Mouse (Mus musculus): Measurements from ENCODE around the gene Ppp1r3g. TPM values are rescaled to one million over a fixed set of nuclear protein-coding genes. Genes with fewer than 3 reads are reported as not detected.

Ppp1r3g gene
- polyA plus RNA-seq (2015; fragmentation: Nextera tagmentation; extraction: Ambion mirVana) = 0.05 and 0.21 TPM in 2 replicates

- Histone ChIP-seq H3K4me3 (ENCODE audit: low read depth, low read length) (no peak within 1 kb of the TSS), H3K4me2 (replicated peaks; ENCODE audit: low read depth) (no peak within 1 kb of the TSS), H3K4me1 (replicated peaks; ENCODE audit: control insufficient read depth, insufficient read depth) (no peaks in the 10 kb centered on the region), H3K27me3 (ENCODE audit: control insufficient read depth, insufficient read depth, low read length) (no peaks in the 10 kb centered on the region), H3K9ac (ENCODE audit: low read length) (no peak within 1 kb of the TSS), H3K36me3 (ENCODE audit: control insufficient read depth, insufficient read depth, low read length) (no peaks in the 10 kb centered on the region), H3K27ac (replicated peaks) (no peak within 1 kb of the TSS), H3K9me3 (ENCODE audit: control insufficient read depth, low read length) (no peaks in the 10 kb centered on the region)
- ATAC-seq (ENCODE audit: low FRiP score, low TSS enrichment) = no peak
- WGBS = 97% methylated on average over 1 of the region's 1 CpGs
- no peak for DNase-seq (ENCODE audit: low spot score)
- TF ChIP-seq CTCF (IDR thresholded peaks at IDR 0.05; ENCODE audit: low read depth) (no peak), EP300 (optimal IDR thresholded peaks at IDR 0.05) (no peak)
Measured at GRCm38 (mm10) chr13:35958539-35958938, at the start of gene Ppp1r3g. Gene Ppp1r3g (plus strand): TSS chr13:35958839.

GRCm38 (mm10) chr13:35911476-35911875, 47.2 kb upstream of the Ppp1r3g start:
- ATAC-seq (ENCODE audit: low FRiP score, low TSS enrichment) = no peak
- H3K4me1 ChIP-seq (replicated peaks; ENCODE audit: control insufficient read depth, insufficient read depth) = no peaks in the 10 kb centered on the region
- WGBS = 89% methylated on average over 1 of the region's 1 CpGs

DNA sequence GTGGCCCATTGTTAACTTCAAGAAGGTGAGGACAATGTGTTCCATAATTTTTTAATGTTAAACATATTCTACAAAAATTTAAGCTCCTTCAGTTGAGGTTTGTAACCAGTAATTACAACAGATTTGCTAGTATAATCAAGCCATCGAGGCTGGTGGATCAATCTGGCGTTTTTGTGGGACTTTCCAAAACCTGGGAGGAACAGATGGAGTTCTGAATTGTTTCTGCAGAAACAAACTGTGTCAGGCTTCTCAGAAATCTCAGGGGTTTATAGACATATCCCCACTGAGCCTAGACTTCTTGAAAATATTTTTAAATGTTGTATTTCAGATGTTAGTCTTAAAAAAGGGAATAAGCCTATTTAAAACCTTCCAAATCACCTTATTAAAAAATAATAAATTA, 20.6 kb upstream of the Ppp1r3g start:
- no peak overlapping the region for H3K4me2 ChIP-seq (replicated peaks; ENCODE audit: low read depth)
- 58% methylated on average over 2 of the region's 2 CpGs for WGBS
- no peak for ATAC-seq (ENCODE audit: low FRiP score, low TSS enrichment)

More at GRCm38 (mm10) chr13:35911476-35911875, 47.2 kb upstream of the Ppp1r3g start:
- Histone ChIP-seq H3K36me3 (ENCODE audit: control insufficient read depth, insufficient read depth, low read length) (no peaks in the 10 kb centered on the region), H3K4me2 (replicated peaks; ENCODE audit: low read depth) (no peak overlapping the region), H3K9ac (ENCODE audit: low read length) (no peak overlapping the region), H3K27ac (replicated peaks) (no peak overlapping the region), H3K9me3 (ENCODE audit: control insufficient read depth, low read length) (no peaks in the 10 kb centered on the region; the same call in 1 of the 2 replicates), H3K4me3 (ENCODE audit: low read depth, low read length) (no peak overlapping the region), H3K27me3 (ENCODE audit: control insufficient read depth, insufficient read depth, low read length) (no peaks in the 10 kb centered on the region)
- no peak for DNase-seq (ENCODE audit: low spot score)
- TF ChIP-seq CTCF (IDR thresholded peaks at IDR 0.05; ENCODE audit: low read depth) (no peak), EP300 (optimal IDR thresholded peaks at IDR 0.05) (no peak)

GRCm38 (mm10) chr13:35939871-35940665, 18.6 kb upstream of the Ppp1r3g start:
- no peak overlapping the region for H3K27ac ChIP-seq (replicated peaks)
- TF ChIP-seq CTCF (IDR thresholded peaks at IDR 0.05; ENCODE audit: low read depth) (no peak), EP300 (optimal IDR thresholded peaks at IDR 0.05) (no peak)
- H3K9me3 ChIP-seq (ENCODE audit: control insufficient read depth, low read length) = no peaks in the 10 kb centered on the region
- WGBS = 50% methylated on average over 18 of the region's 18 CpGs
- no peak overlapping the region for H3K4me2 ChIP-seq (replicated peaks; ENCODE audit: low read depth)
- H3K4me1 ChIP-seq (replicated peaks; ENCODE audit: control insufficient read depth, insufficient read depth) = no peaks in the 10 kb centered on the region
- H3K36me3 ChIP-seq (ENCODE audit: control insufficient read depth, insufficient read depth, low read length) = no peaks in the 10 kb centered on the region
- H3K27me3 ChIP-seq (ENCODE audit: control insufficient read depth, insufficient read depth, low read length) = no peaks in the 10 kb centered on the region
- ATAC-seq (ENCODE audit: low FRiP score, low TSS enrichment) = no peak
- no peak overlapping the region for H3K4me3 ChIP-seq (ENCODE audit: low read depth, low read length)
- H3K9ac ChIP-seq (ENCODE audit: low read length) = no peak overlapping the region
- no peak for DNase-seq (ENCODE audit: low spot score)

More for the DNA sequence above, 20.6 kb upstream of the Ppp1r3g start:
- no peaks in the 10 kb centered on the region for H3K9me3 ChIP-seq (ENCODE audit: control insufficient read depth, low read length)
- no peak overlapping the region for H3K4me3 ChIP-seq (ENCODE audit: low read depth, low read length)
- no peaks in the 10 kb centered on the region for H3K27me3 ChIP-seq (ENCODE audit: control insufficient read depth, insufficient read depth, low read length)
- no peaks in the 10 kb centered on the region for H3K4me1 ChIP-seq (replicated peaks; ENCODE audit: control insufficient read depth, insufficient read depth)
- TF ChIP-seq CTCF (IDR thresholded peaks at IDR 0.05; ENCODE audit: low read depth) = no peak
- TF ChIP-seq EP300 (optimal IDR thresholded peaks at IDR 0.05) = no peak
- no peak overlapping the region for H3K27ac ChIP-seq (replicated peaks)
- H3K36me3 ChIP-seq (ENCODE audit: control insufficient read depth, insufficient read depth, low read length) = no peaks in the 10 kb centered on the region
- H3K9ac ChIP-seq (ENCODE audit: low read length) = no peak overlapping the region
- no peak for DNase-seq (ENCODE audit: low spot score)

GRCm38 (mm10) chr13:35940934-35941333, 17.7 kb upstream of the Ppp1r3g start:
- DNase-seq (ENCODE audit: low spot score) (no peak), ATAC-seq (ENCODE audit: low FRiP score, low TSS enrichment) (no peak)
- Histone ChIP-seq H3K4me3 (ENCODE audit: low read depth, low read length) (no peak overlapping the region), H3K4me1 (replicated peaks; ENCODE audit: control insufficient read depth, insufficient read depth) (no peaks in the 10 kb centered on the region), H3K27ac (replicated peaks) (no peak overlapping the region), H3K36me3 (ENCODE audit: control insufficient read depth, insufficient read depth, low read length) (no peaks in the 10 kb centered on the region), H3K9me3 (ENCODE audit: control insufficient read depth, low read length) (no peaks in the 10 kb centered on the region), H3K4me2 (replicated peaks; ENCODE audit: low read depth) (no peak overlapping the region), H3K27me3 (ENCODE audit: control insufficient read depth, insufficient read depth, low read length) (no peaks in the 10 kb centered on the region), H3K9ac (ENCODE audit: low read length) (no peak overlapping the region)
- 78% methylated on average over 5 of the region's 5 CpGs for WGBS
- TF ChIP-seq EP300 (optimal IDR thresholded peaks at IDR 0.05) = no peak
- TF ChIP-seq CTCF (IDR thresholded peaks at IDR 0.05; ENCODE audit: low read depth) = no peak

- H3K27ac ChIP-seq (replicated peaks) = no peak overlapping the region
- 68% methylated on average over 20 of the region's 20 CpGs for WGBS
Measured at GRCm38 (mm10) chr13:35946659-35947353, 11.8 kb upstream of the Ppp1r3g start.

More at GRCm38 (mm10) chr13:35946659-35947353, 11.8 kb upstream of the Ppp1r3g start:
- no peak overlapping the region for H3K9ac ChIP-seq (ENCODE audit: low read length)
- no peak overlapping the region for H3K4me3 ChIP-seq (ENCODE audit: low read depth, low read length)
- H3K9me3 ChIP-seq (ENCODE audit: control insufficient read depth, low read length) = no peaks in the 10 kb centered on the region; the same call in 1 of the 2 replicates
- no peaks in the 10 kb centered on the region for H3K4me1 ChIP-seq (replicated peaks; ENCODE audit: control insufficient read depth, insufficient read depth)
- H3K27me3 ChIP-seq (ENCODE audit: control insufficient read depth, insufficient read depth, low read length) = no peaks in the 10 kb centered on the region
- DNase-seq (ENCODE audit: low spot score) = no peak
- TF ChIP-seq CTCF (IDR thresholded peaks at IDR 0.05; ENCODE audit: low read depth) = no peak
- TF ChIP-seq EP300 (optimal IDR thresholded peaks at IDR 0.05) = no peak
- no peak for ATAC-seq (ENCODE audit: low FRiP score, low TSS enrichment)
- no peaks in the 10 kb centered on the region for H3K36me3 ChIP-seq (ENCODE audit: control insufficient read depth, insufficient read depth, low read length)
- no peak overlapping the region for H3K4me2 ChIP-seq (replicated peaks; ENCODE audit: low read depth)

Data from stomach, postnatal 0 days (tissue).